Mouse (Mus musculus): ENCODE results near the gene Thrb.

Gene Thrb

GRCm38 (mm10) chr14:17719494-17719893, 59.4 kb downstream of the Thrb start:
- DNase-seq = no peak

DNA sequence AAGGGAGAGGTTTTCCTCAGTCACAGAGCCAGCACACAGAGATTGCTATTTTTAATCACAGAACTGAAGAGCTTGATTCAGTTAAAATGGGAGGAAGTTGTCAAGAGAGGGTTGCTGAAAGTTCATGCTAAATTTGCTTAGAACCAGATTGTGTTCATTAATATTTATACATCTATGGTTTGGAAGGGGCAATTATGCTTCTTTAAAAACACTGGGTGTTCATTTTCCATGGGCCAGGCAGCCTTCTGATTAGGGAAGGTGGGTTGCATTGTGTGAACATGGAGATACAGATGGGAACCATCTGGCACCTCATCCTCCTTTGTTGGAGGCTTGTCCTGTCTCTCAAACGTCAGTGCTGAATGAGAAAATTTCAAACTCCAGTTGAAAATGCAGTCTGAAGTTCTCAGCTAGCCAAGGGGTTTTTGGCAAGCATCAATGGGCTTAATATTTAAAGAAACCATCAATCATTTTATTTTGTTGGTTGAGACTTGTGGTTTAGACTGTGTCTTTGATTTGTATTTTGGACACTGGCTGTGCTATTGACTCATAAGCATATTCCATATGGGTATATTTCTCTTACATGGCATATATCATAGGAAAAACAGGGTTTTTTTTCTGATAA, 62.9 kb downstream of the Thrb start:
- DNase-seq = no peak

DNA sequence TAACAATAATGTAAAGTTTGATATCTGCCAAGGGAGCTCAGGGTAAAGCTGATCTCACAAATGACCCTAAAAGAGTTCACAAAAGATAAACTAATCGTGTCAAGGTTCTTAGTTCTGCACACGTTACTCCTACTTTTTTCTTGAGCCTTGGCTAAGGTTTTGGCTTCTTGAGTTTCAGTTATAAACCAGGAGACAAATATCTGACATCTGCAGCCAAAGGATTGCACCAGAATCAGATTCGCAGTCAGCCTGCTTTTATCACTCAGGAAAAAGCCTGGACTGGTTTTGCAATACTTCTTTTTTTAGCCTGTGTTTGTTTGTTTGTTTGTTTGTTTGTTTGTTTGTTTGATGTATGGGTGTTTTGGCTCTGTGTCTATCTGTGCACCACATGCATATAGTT, 64.5 kb downstream of the Thrb start:
- DNase-seq = no peak

DNA sequence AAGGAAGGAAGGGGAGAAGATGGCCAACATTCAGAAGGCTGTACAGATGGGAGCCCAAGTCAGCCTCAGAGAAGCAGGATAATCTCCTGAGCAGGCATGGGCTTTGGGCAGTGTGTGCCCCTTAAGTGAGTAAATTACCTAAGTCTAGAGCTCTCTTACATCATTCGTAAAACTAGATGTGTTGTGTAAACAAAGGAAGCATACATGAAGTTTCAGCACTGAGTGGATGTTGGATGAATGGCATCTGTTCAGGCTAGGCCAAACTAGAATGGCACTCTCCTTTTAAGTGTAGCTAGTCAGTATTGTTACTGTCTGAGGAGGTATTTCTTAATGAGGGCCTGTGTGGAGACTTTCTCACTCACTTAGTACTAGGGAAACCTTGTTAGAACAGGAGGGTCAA, 66.8 kb downstream of the Thrb start:
- no peak for DNase-seq

DNA sequence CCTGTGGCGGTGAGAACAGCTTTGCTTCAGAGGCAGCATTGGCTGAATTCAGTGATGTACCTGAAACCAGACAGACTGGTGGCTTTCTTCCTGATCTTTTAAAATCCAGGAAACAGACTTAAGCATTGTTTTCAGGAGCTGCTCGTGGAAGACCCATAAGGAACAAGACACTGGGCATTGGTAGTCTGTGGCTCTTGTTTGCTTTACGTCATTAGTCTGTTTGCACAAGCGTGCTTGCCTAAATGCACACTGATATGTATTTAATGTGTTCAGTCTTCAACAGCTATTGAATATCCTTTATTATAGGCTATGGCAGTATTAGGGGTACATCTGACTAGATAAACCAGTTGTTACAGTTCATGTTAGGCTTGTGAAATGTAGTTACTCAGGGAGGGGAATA, 67.8 kb downstream of the Thrb start:
- no peak for DNase-seq

DNA sequence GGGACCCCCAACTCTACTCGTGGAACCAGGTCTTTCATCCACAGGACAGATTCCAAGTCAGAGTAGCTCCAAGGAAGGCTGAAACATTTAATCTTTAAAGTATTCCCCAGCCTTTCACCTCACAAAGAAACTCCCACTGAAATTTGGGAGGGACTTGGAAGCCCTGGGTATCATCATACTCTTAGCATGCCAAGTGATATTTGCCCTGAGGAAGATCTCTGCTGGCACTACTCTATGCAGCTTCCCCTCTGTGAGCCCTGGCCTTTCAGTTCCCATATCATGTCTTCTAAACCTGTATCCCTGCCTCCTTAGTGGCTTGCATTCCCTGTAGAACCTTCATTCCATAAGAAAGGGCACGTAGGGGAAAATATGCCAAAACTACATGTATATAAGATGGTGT, 68.8 kb downstream of the Thrb start:
- no peak for DNase-seq

DNA sequence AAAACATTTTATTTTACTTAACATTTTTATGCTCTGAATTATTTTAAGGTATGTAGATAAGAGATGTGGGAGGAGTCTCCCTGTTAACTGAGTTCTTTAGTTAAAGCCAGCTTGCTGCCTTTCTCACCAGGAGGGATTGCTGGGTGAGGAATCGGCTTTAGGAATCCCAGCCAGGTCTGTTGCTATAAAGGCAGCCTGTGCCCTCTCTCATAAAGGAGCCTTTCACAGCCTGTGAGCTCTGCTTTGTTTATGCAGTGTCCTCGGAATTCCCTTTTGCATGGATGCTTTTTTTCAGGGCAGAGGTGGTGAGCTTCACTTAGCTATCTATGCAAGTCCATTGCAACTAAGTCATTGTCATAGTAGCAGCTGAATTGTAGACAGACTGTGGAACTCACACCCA, 71.0 kb downstream of the Thrb start:
- DNase-seq = no peak

- DNase-seq = no peak
Measured at GRCm38 (mm10) chr14:17733077-17733778, 73.2 kb downstream of the Thrb start.

DNA sequence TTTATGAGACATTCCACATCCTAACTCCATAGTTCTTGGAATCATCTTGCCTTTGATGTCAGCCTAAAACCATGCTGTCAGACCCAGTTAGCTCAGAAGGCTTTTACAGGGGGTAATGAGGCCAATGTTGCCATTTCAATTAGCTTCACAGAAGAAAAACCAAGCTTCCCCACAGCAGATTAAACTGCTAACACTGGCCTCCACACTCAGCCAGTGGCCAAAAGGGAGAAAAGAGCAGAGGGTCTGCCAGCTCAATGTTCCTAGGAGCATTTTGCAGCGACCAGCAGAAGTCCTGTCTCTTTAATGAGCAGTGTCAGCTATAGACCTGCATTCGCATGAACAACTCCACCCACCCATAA, 73.7 kb downstream of the Thrb start:
- no peak for DNase-seq

DNA sequence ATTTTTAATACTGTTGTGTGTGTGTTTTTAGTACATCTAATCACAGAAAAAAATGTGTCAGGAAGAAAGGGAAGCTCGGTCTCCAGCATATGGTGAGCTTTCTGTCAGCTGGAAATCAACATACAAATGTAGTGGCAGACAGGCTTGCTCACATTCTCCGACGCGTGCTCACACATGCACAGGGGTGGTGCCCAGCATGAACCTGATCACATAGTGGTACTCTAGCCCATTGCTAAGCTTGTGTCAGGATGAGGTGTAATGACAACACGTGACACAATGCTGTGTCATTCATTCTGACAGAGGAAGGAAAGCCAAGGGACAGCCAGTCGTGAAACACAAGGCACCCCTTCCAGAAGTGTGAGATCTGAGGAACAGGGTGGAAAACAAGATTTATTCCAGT, 75.4 kb downstream of the Thrb start:
- DNase-seq = no peak

- DNase-seq = no peak
Measured at GRCm38 (mm10) chr14:17740903-17741302, 80.8 kb downstream of the Thrb start.

DNA sequence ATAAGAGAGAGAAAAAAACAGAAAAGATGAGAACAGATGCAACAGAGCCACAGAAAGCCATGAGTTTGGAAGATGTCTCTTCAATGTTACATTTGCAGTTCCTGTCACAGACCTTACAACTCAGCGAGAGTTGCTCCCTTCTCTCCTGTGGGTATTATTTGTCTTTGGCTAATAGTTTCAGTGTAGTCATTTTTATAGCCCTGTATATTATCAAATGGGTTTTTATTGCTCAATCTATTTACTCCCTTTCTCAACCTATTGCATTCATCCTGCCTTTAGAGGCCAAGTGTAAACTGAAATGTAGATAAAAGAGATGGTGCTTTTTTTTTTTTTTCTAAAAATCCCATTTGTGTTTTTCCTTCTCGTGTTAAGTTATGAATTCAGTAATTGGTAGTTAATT, 82.2 kb downstream of the Thrb start:
- DNase-seq = no peak

- DNase-seq = no peak
Measured at GRCm38 (mm10) chr14:17742902-17743712, 83.0 kb downstream of the Thrb start.

DNA sequence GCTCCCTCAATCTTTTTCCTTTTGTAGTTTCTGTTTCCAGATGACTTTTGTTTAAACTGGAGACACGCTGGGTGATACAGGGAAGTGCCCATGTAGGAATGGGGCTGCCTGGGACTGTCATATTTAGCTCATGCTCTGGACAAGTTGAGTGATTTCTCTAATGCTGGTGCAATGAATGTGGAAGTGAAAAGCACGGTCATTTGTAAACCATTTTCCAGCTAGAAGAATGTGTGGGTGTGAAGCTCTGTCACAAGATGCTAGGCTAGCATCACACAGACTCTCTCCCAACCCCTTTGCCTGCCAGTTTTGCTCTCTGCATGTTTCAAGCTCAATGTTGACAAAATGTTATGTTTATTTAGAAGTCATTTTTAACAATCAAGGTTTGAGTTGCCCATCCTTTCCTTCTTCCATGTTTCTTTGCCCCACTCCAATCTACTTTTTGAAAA, 83.7 kb downstream of the Thrb start:
- no peak for DNase-seq

DNA sequence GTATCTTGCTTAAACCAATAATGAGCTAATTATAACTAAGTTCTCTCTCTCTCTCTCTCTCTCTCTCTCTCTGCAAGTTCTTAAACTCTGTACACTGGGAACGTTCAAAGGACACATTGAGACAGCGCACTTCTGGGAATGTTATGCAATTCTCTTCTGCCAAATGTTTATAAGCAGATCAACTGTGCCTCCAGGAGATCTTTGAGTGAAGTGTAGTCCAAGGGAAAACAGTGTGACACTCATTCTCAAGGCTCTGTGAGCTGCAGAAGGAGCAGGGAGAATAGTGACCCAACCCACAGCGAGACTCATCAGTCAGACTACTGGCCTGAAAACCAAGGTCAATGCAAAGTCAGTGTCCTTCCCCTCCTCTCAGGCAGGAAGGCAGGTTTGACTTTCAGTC, 87.9 kb downstream of the Thrb start:
- DNase-seq = no peak

GRCm38 (mm10) chr14:17748945-17749344, 88.9 kb downstream of the Thrb start:
- no peak for DNase-seq

GRCm38 (mm10) chr14:17751911-17752310, 91.8 kb downstream of the Thrb start:
- no peak for DNase-seq

GRCm38 (mm10) chr14:17753429-17753828, 93.4 kb downstream of the Thrb start:
- no peak for DNase-seq

DNA sequence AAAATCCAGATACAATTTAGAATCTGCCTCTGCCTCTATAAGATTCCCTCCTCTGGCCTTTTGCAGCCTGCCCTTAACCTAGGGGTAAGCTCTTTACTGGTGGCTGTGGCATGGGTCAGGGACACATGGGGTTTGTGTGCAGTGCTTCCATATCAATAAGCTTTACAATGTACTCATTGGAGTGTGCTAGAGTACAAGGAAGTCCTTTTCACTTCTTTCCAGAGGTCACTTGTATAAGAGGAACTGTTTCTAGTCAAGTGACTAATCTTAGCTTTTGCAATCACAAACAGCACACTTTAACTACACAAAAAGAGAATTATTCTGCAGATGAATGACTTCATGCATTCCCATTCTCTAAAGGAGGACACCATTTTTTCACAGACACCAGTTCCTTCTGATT, 96.7 kb downstream of the Thrb start:
- no peak for DNase-seq

DNA sequence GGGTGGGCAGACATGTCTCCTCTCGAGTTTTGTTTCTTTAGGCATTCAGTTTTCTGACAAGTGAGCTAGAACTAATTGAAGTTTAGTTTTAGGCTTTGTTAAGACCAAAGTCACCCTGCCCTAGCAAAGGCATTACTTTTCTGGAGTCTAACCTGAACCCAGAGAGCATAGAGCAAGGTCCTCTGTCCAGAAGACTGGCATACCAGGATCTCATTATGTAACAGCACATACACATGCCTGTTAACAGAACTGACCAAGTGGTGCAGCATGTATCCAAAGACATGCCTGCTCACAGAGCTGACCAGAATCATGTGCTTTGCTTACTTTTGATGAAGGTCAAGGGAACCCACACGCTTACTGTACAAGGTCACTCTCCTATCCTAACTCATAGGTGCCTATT, 107.9 kb downstream of the Thrb start:
- DNase-seq = no peak

DNA sequence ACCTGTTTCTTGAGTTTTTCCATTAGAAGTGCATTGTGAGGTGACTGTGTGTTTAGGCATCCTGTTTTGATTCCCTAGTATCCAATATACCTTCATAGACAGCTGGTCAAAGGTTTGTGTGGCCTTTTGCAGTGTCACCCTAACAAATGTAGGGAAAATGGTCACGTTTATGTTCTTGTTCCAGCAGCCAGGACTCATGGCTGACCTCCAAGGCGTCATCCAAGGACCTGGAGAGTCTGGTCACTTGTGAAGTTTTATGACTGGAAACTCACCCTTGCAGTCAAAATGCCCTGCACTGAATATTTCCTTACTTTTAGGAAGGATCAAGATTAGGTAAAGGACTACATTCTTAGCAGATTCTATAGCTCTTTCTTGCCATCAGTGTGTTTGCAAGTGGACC, 114.3 kb downstream of the Thrb start:
- no peak for DNase-seq

GRCm38 (mm10) chr14:17781921-17782320, 121.9 kb downstream of the Thrb start:
- DNase-seq = no peak

GRCm38 (mm10) chr14:17784207-17784806, 124.2 kb downstream of the Thrb start:
- no peak for DNase-seq

GRCm38 (mm10) chr14:17785370-17785769, 125.3 kb downstream of the Thrb start:
- DNase-seq = no peak

Measured in lung, postnatal 14 days (tissue).